7 mouse cellular contexts compared by ENCODE assay signal in the genomic region with DNA sequence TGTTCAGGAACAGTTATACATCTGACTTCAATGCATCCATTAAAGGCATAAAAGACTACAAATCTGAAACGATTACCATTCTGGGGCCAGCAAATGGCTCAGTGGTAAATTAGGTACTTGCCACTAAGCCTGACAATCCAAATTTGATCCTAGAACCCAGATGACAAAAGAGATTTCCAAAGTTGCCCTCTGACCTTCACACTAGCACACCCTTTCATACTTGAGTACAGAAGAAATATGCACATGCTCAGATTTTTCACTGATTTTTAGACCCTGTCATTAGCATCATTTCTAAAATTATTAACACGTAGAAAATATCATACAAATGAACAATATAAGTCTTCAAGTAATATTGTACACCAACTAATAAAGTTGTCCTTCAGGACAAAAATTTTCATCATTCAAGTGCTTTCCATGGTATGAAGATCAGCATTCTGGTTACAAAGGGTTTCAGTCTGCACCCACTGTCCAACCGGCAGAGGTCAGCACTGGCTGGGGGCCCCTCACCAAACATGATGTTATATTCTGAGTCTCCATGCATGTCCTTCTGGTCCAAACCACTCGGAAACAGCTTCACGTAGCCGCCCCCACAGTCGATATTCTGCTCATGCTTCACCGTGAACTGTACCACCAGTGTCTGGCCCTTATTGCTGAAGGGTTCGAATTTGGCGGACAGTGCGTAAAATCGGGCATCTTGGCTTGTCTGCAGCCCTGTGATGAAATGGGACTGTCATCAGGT. TPM values are rescaled to one million over a fixed set of nuclear protein-coding genes. Genes with fewer than 3 reads are reported as not detected.
DNase-seq lines count a peak whose midpoint lies in the region; ATAC-seq lines count a peak whose summit lies in the region.

No protein-coding gene starts in this region.

- H3K9me3 ChIP-seq in heart, embryonic 16.5 days (replicated peaks; ENCODE audit: control insufficient read depth, low read length): no peaks in the 10 kb centered on the region
- no peaks in the 10 kb centered on the region for H3K9me3 ChIP-seq in midbrain, embryonic 11.5 days (ENCODE audit: control insufficient read depth, low read length)

- peak overlapping the region; percentile 78 for H3K27ac ChIP-seq in heart, embryonic 16.5 days (ENCODE audit: low read length)
- H3K27ac ChIP-seq in midbrain, embryonic 11.5 days (ENCODE audit: low read depth, low read length): peak overlapping the region; percentile 3; the same call in 1 of the 2 replicates

- H3K4me1 ChIP-seq in heart, embryonic 16.5 days (ENCODE audit: control insufficient read depth, insufficient read depth, low read length): peaks cover 19% of the 10 kb centered on the region
- H3K4me1 ChIP-seq in midbrain, embryonic 11.5 days (ENCODE audit: control insufficient read depth, insufficient read depth, low read length): peaks cover 18% of the 10 kb centered on the region

- peak; percentile 15 to 35 for DNase-seq in thymus, postnatal 36 days
- no peak for DNase-seq in thymus, adult 18-20 months
- DNase-seq in cerebellum, postnatal 25 days: peak; percentile 65 to 74
- peak; percentile 36 to 67 for DNase-seq in kidney, postnatal 36 days
- DNase-seq in midbrain, embryonic 11.5 days (ENCODE audit: low spot score, missing footprints): peak; percentile 89

- H3K36me3 ChIP-seq in heart, embryonic 16.5 days (ENCODE audit: control insufficient read depth, insufficient read depth): peaks cover 41% of the 10 kb centered on the region
- H3K36me3 ChIP-seq in midbrain, embryonic 11.5 days (ENCODE audit: control insufficient read depth, insufficient read depth, low read length): peaks cover 31% of the 10 kb centered on the region

- peak overlapping the region; percentile 96 for H3K9ac ChIP-seq in heart, embryonic 16.5 days (ENCODE audit: low read length)
- H3K9ac ChIP-seq in midbrain, embryonic 11.5 days (ENCODE audit: low read length): peak overlapping the region; percentile 98

- ATAC-seq in heart, embryonic 16.5 days (replicated peaks; ENCODE audit: extremely low read depth, insufficient read depth, low FRiP score): no peak
- no peak for ATAC-seq in midbrain, embryonic 11.5 days (ENCODE audit: low FRiP score)
- no peak for ATAC-seq in granulocyte monocyte progenitor cell, adult 5-6 weeks (replicated peaks; ENCODE audit: poor library complexity, severe bottlenecking)

- no peaks in the 10 kb centered on the region for H3K27me3 ChIP-seq in heart, embryonic 16.5 days (ENCODE audit: control insufficient read depth, insufficient read depth, low read length)
- H3K27me3 ChIP-seq in midbrain, embryonic 11.5 days (ENCODE audit: control insufficient read depth, insufficient read depth, low read length): no peaks in the 10 kb centered on the region

- H3K4me2 ChIP-seq in heart, embryonic 16.5 days (ENCODE audit: low read depth, low read length): peak overlapping the region; percentile 91
- H3K4me2 ChIP-seq in midbrain, embryonic 11.5 days: peak overlapping the region; percentile 78

- WGBS in heart, embryonic 16.5 days: 9% methylated on average over 12 of the region's 12 CpGs
- 22% methylated on average over 12 of the region's 12 CpGs for whole genome bisulfite sequencing in midbrain, embryonic 11.5 days

- peak overlapping the region; percentile 73 for H3K4me3 ChIP-seq in heart, embryonic 16.5 days (ENCODE audit: low read length)
- peak overlapping the region; percentile 97 for H3K4me3 ChIP-seq in midbrain, embryonic 11.5 days (ENCODE audit: low read depth, low read length)

RNA-seq across cellular contexts. Expression of a gene that starts 1.2 kb away (rescaled TPM):
- 630 and 641 TPM in 2 replicates for polyA plus RNA-seq in heart, embryonic 16.5 days (2015; fragmentation: Nextera tagmentation; extraction: Ambion mirVana)
- polyA plus RNA-seq in midbrain, embryonic 11.5 days (2014; fragmentation: Nextera tagmentation; extraction: Ambion mirVana): 708 and 747 TPM in 2 replicates
- total RNA-seq in granulocyte monocyte progenitor cell, adult 5-6 weeks (2014; fragmentation: Nextera tagmentation): 1,333 and 1,645 TPM in 2 replicates
- total RNA-seq in granulocyte monocyte progenitor cell, adult 5-6 weeks (2017): 4,572 and 4,672 TPM in 2 replicates

RNA-seq across cellular contexts. Expression of a gene that starts 5.1 kb away (rescaled TPM):
- polyA plus RNA-seq in heart, embryonic 16.5 days (2015; fragmentation: Nextera tagmentation; extraction: Ambion mirVana): 128 and 131 TPM in 2 replicates
- polyA plus RNA-seq in midbrain, embryonic 11.5 days (2014; fragmentation: Nextera tagmentation; extraction: Ambion mirVana): 87.7 and 100 TPM in 2 replicates
- total RNA-seq in granulocyte monocyte progenitor cell, adult 5-6 weeks (2014; fragmentation: Nextera tagmentation): 41.8 TPM in 2 replicates
- 20.1 and 21.4 TPM in 2 replicates for total RNA-seq in granulocyte monocyte progenitor cell, adult 5-6 weeks (2017)

RNA-seq across cellular contexts. Expression of a gene that starts 11.3 kb away (rescaled TPM):
- 63.2 and 64.4 TPM in 2 replicates for polyA plus RNA-seq in heart, embryonic 16.5 days (2015; fragmentation: Nextera tagmentation; extraction: Ambion mirVana)
- polyA plus RNA-seq in midbrain, embryonic 11.5 days (2014; fragmentation: Nextera tagmentation; extraction: Ambion mirVana): 77.4 and 84.4 TPM in 2 replicates
- 90.9 TPM in 2 replicates for total RNA-seq in granulocyte monocyte progenitor cell, adult 5-6 weeks (2014; fragmentation: Nextera tagmentation)
- total RNA-seq in granulocyte monocyte progenitor cell, adult 5-6 weeks (2017): 187 and 190 TPM in 2 replicates

RNA-seq across cellular contexts. Expression of a gene that starts 14.2 kb away (rescaled TPM):
- 47.7 and 48.3 TPM in 2 replicates for polyA plus RNA-seq in heart, embryonic 16.5 days (2015; fragmentation: Nextera tagmentation; extraction: Ambion mirVana)
- 37.3 and 37.8 TPM in 2 replicates for polyA plus RNA-seq in midbrain, embryonic 11.5 days (2014; fragmentation: Nextera tagmentation; extraction: Ambion mirVana)
- total RNA-seq in granulocyte monocyte progenitor cell, adult 5-6 weeks (2014; fragmentation: Nextera tagmentation): 17.0 and 19.2 TPM in 2 replicates
- total RNA-seq in granulocyte monocyte progenitor cell, adult 5-6 weeks (2017): 46.2 and 52.4 TPM in 2 replicates

RNA-seq across cellular contexts. Expression of a gene that starts 22.9 kb away (rescaled TPM):
- 6.6 and 6.8 TPM in 2 replicates for polyA plus RNA-seq in heart, embryonic 16.5 days (2015; fragmentation: Nextera tagmentation; extraction: Ambion mirVana)
- 3.9 and 4.6 TPM in 2 replicates for polyA plus RNA-seq in midbrain, embryonic 11.5 days (2014; fragmentation: Nextera tagmentation; extraction: Ambion mirVana)
- total RNA-seq in granulocyte monocyte progenitor cell, adult 5-6 weeks (2014; fragmentation: Nextera tagmentation): 4.1 and 4.7 TPM in 2 replicates
- total RNA-seq in granulocyte monocyte progenitor cell, adult 5-6 weeks (2017): 3.6 and 3.7 TPM in 2 replicates

Comparison
In these comparisons a context has a peak if more than half of its experiments do, and no peak if none do; other contexts are left out.
1. DNase-seq: peak in thymus, postnatal 36 days (2 of 2), cerebellum, postnatal 25 days (2 of 2), kidney, postnatal 36 days (2 of 2) and midbrain, embryonic 11.5 days (single experiment); none in thymus, adult 18-20 months (0 of 2).